Mouse (Mus musculus) testis, adult 2 months (tissue): ENCODE measurements around the gene Echdc1.

Experiments used
- CTCF ChIP-seq: fragments of 200-500 bp; IDR thresholded peaks from 2 replicates; pipeline ENCODE4 v1.5.1; 2012; ENCODE audit warnings: low read depth, mild to moderate bottlenecking, inconsistent platforms, low read length, moderate library complexity; ENCODE audit not compliant: control insufficient read depth, insufficient read depth, insufficient replicate concordance
- POLR2A ChIP-seq: fragments of 200-500 bp; IDR thresholded peaks from 2 replicates; pipeline ENCODE4 v1.6.1; 2012; ENCODE audit warnings: low read depth, mild to moderate bottlenecking, inconsistent platforms, low read length, moderate library complexity; ENCODE audit not compliant: control insufficient read depth

DNA sequence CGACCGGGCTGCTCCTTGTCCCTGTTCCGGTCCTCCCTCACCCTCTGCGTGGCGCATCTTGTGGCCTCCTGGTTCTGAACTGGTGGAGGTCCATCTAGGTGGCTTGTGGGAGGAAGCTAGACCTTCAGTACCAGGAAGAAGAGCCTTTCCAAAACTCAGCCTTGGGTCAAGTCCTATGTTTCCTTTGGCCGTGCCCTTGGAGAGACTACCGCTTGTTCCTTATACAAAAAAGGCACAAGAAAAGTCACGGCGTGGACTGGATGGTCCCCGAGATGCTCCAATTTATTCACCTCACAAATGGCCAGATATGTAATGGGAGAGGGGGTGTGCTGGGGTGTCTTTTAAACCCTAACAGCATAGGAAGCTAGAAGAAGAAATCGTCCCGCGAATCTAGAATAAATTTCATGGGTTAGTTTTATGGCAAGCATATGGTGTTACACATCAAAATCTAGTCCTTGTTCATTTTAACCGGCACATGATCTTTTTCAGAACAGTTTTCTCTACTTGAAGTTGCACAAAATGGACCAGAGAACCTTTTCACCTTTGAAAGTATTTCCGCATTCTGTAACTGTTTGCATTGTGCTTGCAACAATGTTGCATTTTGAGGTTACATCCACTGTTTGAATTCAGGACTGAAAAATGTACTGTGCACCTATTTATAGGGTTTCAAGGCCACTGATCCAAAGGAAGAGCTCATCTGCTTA is 49.4 kb downstream of the Echdc1 start, which contains the start of gene Rnf146:
- TF ChIP-seq CTCF (no peak), POLR2A (no peak)
